Comparison of ENCODE assay signal across 9 mouse cellular contexts in the genomic region with DNA sequence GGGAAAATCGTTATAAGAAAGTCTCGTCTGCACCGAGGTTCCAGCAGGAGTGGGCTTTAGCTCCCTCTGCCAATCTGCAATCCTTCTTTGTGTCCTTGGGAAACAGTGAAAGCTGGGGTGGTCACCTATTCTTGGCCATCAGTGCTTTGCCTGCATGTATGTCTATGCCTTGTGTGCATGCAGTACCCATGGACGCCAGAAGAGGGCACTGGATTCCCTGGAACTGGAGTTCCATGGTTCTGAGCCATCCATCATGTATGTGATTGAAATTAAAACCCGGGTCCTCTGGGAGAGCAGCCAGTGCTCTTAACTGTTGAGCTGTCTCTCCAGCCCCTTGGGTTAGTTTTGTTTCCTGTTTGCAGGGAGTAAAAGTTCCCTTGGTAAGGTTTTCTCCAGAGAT.
DNase-seq lines count a peak whose midpoint lies in the region; ATAC-seq and TF ChIP-seq lines count a peak whose summit lies in the region.
"Had no signal": no experiment of that assay in that cellular context is flagged by ENCODE, and none has a peak within 500 bp of the region (broad histone marks: within the 10 kb centered on the region; RNA-seq: fewer than 3 reads in every experiment).

No protein-coding gene starts in this region.

- H3K9me3 ChIP-seq in forebrain, embryonic 10.5 days, result no peaks in the 10 kb centered on the region; the same call in 1 of the 2 replicates
- peaks cover 3% of the 10 kb centered on the region; the same call in 1 of the 2 replicates for H3K9me3 ChIP-seq in forebrain, embryonic 16.5 days (ENCODE audit: control insufficient read depth, low read length)
- H3K9me3 ChIP-seq in liver, embryonic 12.5 days (replicated peaks), result 0 out of 2 replicates have a peak, but pooled peaks cover 5% of the 10 kb centered on the region
- H3K9me3 ChIP-seq: embryonic facial prominence, embryonic 13.5 days had no signal

- no peak overlapping the region for H3K4me3 ChIP-seq in forebrain, embryonic 10.5 days
- H3K4me3 ChIP-seq in forebrain, embryonic 16.5 days (replicated peaks; ENCODE audit: low read length), result no peak overlapping the region
- no peak overlapping the region for H3K4me3 ChIP-seq in liver, adult 2 months (ENCODE audit: insufficient read depth, low read depth, low read length)
- no peak overlapping the region for H3K4me3 ChIP-seq in liver, embryonic 12.5 days
- no peak overlapping the region for H3K4me3 ChIP-seq in bone marrow macrophage, adult 2 months (ENCODE audit: insufficient read depth, low read length)
- H3K4me3 ChIP-seq: embryonic facial prominence, embryonic 13.5 days had no signal

- no peaks in the 10 kb centered on the region for H3K79me2 ChIP-seq in liver, adult 2 months (ENCODE audit: control insufficient read depth, insufficient read depth, low read length)

- intact Hi-C loops in heart, postnatal 36 days (cut with DNase I), result no loop called here

- no peak overlapping the region for H3K9ac ChIP-seq in forebrain, embryonic 16.5 days (replicated peaks; ENCODE audit: low read depth, low read length)
- no peak overlapping the region for H3K9ac ChIP-seq in liver, adult 2 months (ENCODE audit: low read depth, low read length)
- no peak overlapping the region for H3K9ac ChIP-seq in liver, embryonic 12.5 days
- H3K9ac ChIP-seq: embryonic facial prominence, embryonic 13.5 days had no signal

- 75% methylated on average over 5 of the region's 5 CpGs for WGBS in forebrain, embryonic 10.5 days
- WGBS in forebrain, embryonic 16.5 days, result 70% methylated on average over 5 of the region's 5 CpGs
- 72% methylated on average over 5 of the region's 5 CpGs for WGBS in liver, adult 2 months
- WGBS in liver, embryonic 12.5 days (ENCODE audit: insufficient replicate concordance), result 62% methylated on average over 5 of the region's 5 CpGs

- no peaks in the 10 kb centered on the region for H3K36me3 ChIP-seq in forebrain, embryonic 10.5 days (replicated peaks)
- no peaks in the 10 kb centered on the region for H3K36me3 ChIP-seq in forebrain, embryonic 16.5 days (ENCODE audit: control insufficient read depth, insufficient read depth)
- no peaks in the 10 kb centered on the region for H3K36me3 ChIP-seq in liver, adult 2 months (ENCODE audit: control insufficient read depth, insufficient read depth, low read length)
- no peaks in the 10 kb centered on the region for H3K36me3 ChIP-seq in liver, embryonic 12.5 days
- H3K36me3 ChIP-seq: embryonic facial prominence, embryonic 13.5 days had no signal

- ATAC-seq in forebrain, embryonic 16.5 days, result no peak
- no peak for ATAC-seq in liver, embryonic 12.5 days
- no peak for ATAC-seq in frontal cortex, adult (ENCODE audit: low TSS enrichment)

- no peak overlapping the region for H3K27ac ChIP-seq in forebrain, embryonic 10.5 days
- H3K27ac ChIP-seq in forebrain, embryonic 16.5 days (ENCODE audit: low read length), result no peak overlapping the region
- H3K27ac ChIP-seq in liver, adult 2 months (replicated peaks; ENCODE audit: insufficient read depth, low read depth, low read length), result no peak overlapping the region
- H3K27ac ChIP-seq in liver, embryonic 12.5 days, result no peak overlapping the region
- no peak overlapping the region for H3K27ac ChIP-seq in bone marrow macrophage, adult 2 months (ENCODE audit: insufficient read depth, low read depth, low read length)
- H3K27ac ChIP-seq: embryonic facial prominence, embryonic 13.5 days had no signal

- no peaks in the 10 kb centered on the region for H3K27me3 ChIP-seq in forebrain, embryonic 10.5 days (ENCODE audit: poor library complexity, severe bottlenecking)
- H3K27me3 ChIP-seq in forebrain, embryonic 16.5 days (replicated peaks; ENCODE audit: control insufficient read depth, insufficient read depth, low read length), result no peaks in the 10 kb centered on the region
- no peaks in the 10 kb centered on the region for H3K27me3 ChIP-seq in liver, adult 2 months (ENCODE audit: control insufficient read depth, insufficient read depth, low read length)
- no peaks in the 10 kb centered on the region for H3K27me3 ChIP-seq in liver, embryonic 12.5 days (replicated peaks)

- no peak overlapping the region for H3K4me2 ChIP-seq in forebrain, embryonic 16.5 days (ENCODE audit: low read length)
- H3K4me2 ChIP-seq in liver, embryonic 12.5 days, result no peak overlapping the region
- H3K4me2 ChIP-seq: embryonic facial prominence, embryonic 13.5 days had no signal

- DNase-seq in forebrain, embryonic 10.5 days (ENCODE audit: extremely low spot score, low spot score), result peak; percentile 33
- DNase-seq in liver, adult 2 months (ENCODE audit: extremely low read depth, low read depth, low spot score), result no peak
- peak; percentile 29 for DNase-seq in retina, postnatal 1 day
- no peak for DNase-seq in heart, postnatal 36 days

- H3K4me1 ChIP-seq in forebrain, embryonic 10.5 days, result peaks cover under 1% of the 10 kb centered on the region; the same call in 1 of the 2 replicates
- H3K4me1 ChIP-seq in forebrain, embryonic 16.5 days (replicated peaks; ENCODE audit: control insufficient read depth, insufficient read depth, low read length), result no peaks in the 10 kb centered on the region
- no peaks in the 10 kb centered on the region for H3K4me1 ChIP-seq in liver, adult 2 months (ENCODE audit: control insufficient read depth, insufficient read depth, low read length)
- H3K4me1 ChIP-seq in liver, embryonic 12.5 days, result no peaks in the 10 kb centered on the region
- no peaks in the 10 kb centered on the region for H3K4me1 ChIP-seq in bone marrow macrophage, adult 2 months (ENCODE audit: control insufficient read depth, insufficient read depth, low read length)
- H3K4me1 ChIP-seq: embryonic facial prominence, embryonic 13.5 days had no signal

- peak; percentile 27; the same call in 1 of the 2 replicates for TF ChIP-seq CTCF in liver, adult 2 months (IDR thresholded peaks at IDR 0.05; ENCODE audit: low read depth, low read length)
- peak; percentile 45; the same call in 1 of the 2 replicates for TF ChIP-seq CTCF in bone marrow macrophage, adult 2 months (IDR thresholded peaks at IDR 0.05; ENCODE audit: low read depth, low read length)

- TF ChIP-seq POLR2A in liver, adult 2 months (IDR thresholded peaks at IDR 0.05; ENCODE audit: extremely low read depth, insufficient read depth, low read length), result no peak
- no peak for TF ChIP-seq POLR2A in bone marrow macrophage, adult 2 months (IDR thresholded peaks at IDR 0.05; ENCODE audit: borderline replicate concordance, low read depth, low read length)

Comparison
In these comparisons a context has a peak if more than half of its experiments do, and no peak if none do; other contexts are left out.
1. DNase-seq: peak in forebrain, embryonic 10.5 days (single experiment) and retina, postnatal 1 day (single experiment); none in liver, adult 2 months (single experiment) and heart, postnatal 36 days (0 of 2).